Mouse (Mus musculus): ENCODE measurements at regions not wholly inside any gene's neighbourhood (a gene's known extent, or its start where the extent isn't known, plus 50 kb on each side); places are given as distances from the start of the nearest gene placed in this dataset.

DNA sequence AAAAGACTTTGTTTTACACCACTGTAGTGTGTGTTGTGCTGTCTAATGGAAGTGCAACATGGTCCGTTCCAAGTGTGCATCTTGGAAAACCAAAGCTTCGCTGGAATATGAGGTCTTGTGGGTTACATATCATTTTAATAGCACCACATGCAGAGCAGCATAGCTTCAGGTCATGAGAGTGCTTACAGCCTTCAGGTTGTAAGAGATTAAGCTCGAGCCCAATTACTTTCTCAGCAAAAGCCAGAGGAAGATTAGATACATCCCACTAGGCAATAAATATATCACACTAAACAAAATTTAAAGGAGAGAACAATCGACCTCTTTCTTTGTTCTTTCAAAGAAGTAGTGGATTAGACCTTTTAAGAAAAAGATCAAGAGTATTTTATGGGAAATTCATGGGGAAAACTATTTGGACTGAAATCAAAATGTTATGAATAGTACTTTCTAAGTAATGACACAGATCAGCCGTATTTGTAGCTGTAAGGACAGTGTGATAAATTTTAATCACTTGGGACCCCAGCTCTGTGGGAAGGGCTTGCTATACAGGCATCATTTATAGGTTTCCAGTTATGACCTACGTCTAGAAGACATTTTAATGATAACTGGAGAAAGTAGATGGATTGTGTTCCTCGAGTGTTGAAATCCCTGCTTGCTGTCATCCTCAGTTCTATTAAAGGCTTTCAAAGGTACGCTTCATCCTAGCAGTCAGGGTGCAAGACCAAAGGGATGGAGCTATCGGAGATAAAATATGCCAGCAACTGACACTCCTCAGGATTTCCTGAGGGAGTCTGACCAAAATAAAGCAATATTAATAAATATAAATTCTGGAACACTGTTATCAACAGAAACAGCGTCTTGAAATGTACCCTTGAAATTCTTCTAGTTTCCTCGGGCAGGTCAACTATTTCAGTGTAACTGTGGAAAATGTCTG, 101.3 kb upstream of the Tcf21 start:
- intact Hi-C loops (cut with DNase I), result no loop called here

DNA sequence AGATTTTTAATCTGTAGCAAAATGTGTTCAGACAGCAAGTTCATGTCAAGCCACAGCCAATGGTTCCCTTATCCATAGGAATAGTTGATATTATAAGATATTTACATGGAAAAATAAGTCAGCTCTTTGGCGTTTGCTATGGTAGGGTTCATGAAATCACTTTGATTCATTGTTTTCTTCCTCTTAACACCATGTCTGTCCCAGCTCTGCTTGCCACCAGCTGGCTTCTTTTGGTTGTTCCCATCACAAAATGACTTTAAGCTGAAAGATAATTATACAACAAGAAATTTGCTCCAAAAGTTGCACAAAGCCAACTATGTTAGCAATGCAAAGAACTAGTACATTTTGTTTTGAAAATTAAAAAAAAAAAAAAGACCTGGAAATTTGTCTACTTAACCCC, 99.9 kb upstream of the Tcf21 start:
- intact Hi-C loops (cut with DNase I), result no loop called here
- no peak for DNase-seq (ENCODE audit: low spot score in 2 of 2)

More for the DNA sequence above, 101.3 kb upstream of the Tcf21 start:
- DNase-seq (ENCODE audit: low spot score in 2 of 2), result no peak

DNA sequence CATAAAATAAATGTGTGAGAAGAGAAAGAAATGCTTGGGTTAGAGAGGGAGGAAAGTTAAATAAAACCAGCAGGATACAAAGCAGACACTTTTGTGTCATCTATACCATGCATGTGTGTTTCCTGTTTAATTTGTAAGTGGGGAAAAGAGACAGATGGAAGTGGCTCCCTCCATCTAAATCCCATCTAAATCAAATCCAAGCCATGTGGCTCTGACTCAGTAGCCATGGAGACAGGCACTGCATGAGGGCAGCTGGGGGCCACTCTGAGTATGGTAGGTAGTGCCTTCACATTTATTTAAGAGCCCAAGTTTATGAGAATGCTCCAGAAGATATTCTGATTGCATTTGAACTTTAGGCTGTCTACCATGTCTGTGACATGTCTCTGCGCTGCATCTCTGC, 97.8 kb upstream of the Tcf21 start:
- peak in 1 of 2 experiments; percentile 8 for DNase-seq (ENCODE audit: low spot score in 2 of 2)
- intact Hi-C loops (cut with DNase I), result no loop called here

DNA sequence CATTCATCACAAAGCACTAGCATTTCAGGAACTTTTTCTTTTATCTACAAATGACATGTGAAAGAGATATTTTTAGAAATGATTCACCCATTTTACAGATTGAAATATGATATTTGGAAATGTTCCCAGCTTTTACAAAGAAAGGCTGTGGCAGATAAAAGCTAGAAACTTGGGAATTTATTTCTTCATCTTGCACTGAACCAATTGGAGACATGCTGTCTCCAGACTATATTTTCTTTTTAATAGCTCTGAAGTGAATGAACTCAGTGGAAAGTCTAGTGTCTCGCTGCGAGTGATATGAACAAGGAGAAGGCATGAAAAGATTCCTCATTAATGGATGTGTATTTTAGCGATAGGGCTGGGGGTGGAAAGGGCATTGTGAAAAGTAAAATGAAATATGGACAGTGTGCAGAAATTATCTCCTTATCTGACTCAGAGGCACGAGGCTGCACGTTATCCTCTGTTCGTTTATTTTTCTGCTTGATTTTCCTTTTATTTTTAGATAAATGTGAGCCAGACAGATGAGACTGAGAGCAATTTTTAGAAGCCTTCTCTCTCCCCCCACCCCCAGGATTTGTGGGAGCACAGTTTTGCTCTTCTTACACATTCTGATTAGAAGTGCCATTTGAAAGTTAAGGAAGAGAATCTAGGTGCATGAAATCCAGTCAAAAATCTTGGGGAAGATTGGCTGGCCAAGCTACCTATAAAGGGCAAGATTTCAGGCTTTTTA, 96.0 kb upstream of the Tcf21 start:
- intact Hi-C loops (cut with DNase I), result no loop called here
- DNase-seq (ENCODE audit: low spot score in 2 of 2), result peak in 1 of 2 experiments; percentile 19

DNA sequence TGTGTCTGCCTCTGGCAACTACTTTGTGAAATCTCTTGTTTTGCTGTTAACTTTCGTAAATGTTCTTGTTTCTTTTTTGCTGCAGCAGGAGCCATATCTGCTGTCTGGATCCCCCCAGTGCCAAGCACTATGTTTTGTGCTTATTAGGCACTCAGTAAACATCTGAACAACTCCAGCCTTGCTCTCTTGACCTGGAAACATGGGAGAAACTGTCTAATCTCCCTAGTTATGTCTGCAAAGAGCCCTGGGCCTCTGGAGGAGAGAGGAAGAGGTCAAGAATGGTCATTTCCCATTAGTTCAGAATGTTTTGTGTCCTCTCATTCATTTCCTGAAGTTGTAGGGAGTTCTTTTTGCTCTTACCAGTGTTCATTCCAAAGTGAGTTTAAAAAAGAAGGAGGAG, 93.1 kb upstream of the Tcf21 start:
- DNase-seq (ENCODE audit: low spot score in 2 of 2), result no peak

DNA sequence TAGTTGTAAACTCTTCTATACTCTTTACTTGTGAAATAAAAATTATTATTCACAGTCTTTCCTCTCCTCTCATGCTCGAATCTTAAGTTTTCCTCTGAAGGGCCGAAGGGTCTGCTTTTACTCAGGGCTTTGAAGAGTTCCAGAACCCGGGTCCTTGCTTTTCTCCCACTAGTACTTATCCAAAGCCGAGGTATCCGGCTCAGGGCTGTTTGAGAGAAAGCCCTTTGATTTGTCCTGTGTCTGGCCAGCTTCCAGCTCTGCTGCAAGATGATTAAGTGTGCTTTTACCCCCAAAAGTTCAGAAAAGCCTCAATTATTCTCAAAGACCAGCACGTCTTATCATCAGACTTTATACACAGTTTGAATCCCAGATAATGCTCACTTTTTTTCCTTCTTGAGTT, 88.7 kb upstream of the Tcf21 start:
- intact Hi-C loops (cut with DNase I), result no loop called here
- no peak for DNase-seq (ENCODE audit: low spot score in 2 of 2)

More for the DNA sequence above, 93.1 kb upstream of the Tcf21 start:
- intact Hi-C loops (cut with DNase I), result no loop called here

DNA sequence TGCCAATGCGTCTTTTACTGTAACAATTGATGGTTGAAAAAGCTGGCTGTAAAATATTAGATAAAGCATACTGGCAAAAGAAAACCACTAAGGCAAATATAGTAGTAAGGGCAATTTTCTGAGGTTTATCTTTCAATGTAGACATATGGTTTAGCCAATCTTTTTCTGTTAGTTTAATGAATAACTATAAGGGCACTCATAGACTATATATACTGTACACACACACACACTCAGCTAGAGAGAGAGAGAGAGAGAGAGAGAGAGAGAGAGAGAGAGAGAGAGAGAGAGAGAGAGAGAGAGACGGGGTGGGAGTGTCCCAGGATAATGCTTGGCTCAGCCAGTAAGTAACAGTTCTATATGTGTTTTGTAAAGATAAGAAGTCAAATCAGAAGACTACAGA, 85.3 kb upstream of the Tcf21 start:
- intact Hi-C loops (cut with DNase I), result no loop called here

DNA sequence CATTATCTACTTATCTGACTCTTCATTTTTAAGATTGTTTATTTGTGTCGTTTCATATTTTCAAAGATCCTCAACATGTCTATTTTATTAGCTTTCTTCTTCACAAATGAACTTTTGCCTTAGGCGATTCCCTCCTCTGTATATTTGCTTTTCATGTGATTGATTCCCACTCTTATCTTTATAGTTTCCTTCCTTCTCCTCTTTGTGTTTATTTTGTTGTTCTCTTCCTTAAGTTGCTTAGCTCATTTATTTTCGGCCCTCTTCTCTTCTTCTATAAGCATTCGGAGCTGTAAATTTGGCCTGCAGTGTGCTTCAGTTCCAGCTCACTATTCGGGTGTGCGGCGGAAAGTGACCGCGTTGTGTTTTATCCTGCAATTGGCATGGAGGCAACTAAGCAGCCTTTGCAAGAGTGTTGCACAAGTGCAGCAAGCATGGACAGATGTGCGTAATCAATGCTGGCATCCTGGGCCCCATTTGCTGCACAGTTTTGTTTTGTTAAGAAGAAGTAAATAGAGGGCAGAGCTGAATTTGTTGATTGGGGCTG, 73.5 kb upstream of the Tcf21 start:
- no peak for DNase-seq (ENCODE audit: low spot score in 2 of 2)
- intact Hi-C loops (cut with DNase I), result no loop called here

More for the DNA sequence above, 85.3 kb upstream of the Tcf21 start:
- no peak for DNase-seq (ENCODE audit: low spot score in 2 of 2)

DNA sequence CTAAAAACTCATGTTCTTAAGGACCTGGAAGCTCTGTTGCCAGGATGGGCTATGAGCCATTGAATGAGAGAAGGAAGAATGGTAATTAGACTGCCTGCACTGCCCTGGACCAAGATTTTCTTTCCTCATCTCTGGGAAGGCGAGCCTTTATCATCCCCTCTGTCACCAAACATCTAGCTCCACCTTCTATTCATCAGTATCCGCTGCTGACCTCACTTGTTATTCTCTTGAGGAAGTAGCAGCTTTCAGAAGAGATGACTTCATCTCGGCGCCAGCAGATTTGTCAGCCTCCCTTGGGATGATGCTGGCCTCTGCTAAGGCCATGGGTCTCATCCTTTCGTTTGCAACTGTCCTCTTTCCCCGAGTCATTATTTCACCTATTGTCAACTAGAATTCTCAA, 67.5 kb upstream of the Tcf21 start:
- intact Hi-C loops (cut with DNase I), result no loop called here
- DNase-seq (ENCODE audit: low spot score in 2 of 2), result no peak

DNA sequence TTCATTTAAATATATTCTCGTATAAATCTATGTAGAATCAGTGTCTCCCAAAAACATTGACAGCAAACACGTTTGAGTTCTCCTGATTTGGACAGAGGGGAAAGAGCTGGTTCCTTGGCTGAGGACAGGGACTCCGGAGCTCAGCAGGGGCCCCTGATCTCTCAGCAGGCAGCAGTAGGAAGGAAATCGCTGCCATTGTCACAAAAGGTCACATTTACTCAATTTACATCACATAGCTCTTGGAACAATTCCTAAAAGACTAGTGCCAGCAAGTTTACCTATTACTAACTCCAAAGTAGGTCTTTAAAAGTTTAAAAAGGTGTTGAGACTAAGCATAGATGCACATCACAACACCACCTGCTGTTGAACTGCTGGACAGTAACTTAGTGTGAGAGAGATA, 59.7 kb upstream of the Tcf21 start:
- intact Hi-C loops (cut with DNase I), result no loop called here

DNA sequence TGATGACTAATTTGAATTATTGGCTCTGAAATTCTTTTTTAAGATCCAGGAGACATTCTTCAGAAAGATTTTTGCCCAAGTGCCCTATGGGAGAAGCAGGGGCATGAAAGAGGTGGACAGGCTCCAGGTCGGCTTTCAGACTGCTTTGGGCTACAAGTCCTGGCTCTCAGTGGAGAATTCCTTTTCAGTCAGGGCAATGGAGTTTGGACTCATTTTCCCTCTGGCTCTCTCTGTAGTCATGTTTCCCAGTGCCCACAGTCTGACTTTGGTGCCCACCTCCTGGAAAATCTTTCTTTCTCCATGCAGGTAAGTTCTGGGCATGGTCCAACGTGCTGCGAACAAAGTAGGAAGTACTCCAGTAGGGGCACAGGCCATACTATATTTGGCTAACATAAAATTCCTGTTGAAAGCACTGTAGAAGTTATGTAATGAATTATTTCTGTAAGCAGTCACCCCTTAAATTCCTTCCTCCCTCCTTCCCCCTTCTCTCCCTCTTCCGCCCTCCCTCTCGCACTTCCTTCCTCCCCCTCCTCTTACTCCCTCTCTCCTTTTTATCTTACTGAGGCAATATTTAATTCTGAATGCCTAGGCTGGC, 57.7 kb upstream of the Tcf21 start:
- DNase-seq (ENCODE audit: low spot score in 2 of 2), result no peak
- intact Hi-C loops (cut with DNase I), result no loop called here

More for the DNA sequence above, 59.7 kb upstream of the Tcf21 start:
- DNase-seq (ENCODE audit: low spot score in 2 of 2), result no peak

DNA sequence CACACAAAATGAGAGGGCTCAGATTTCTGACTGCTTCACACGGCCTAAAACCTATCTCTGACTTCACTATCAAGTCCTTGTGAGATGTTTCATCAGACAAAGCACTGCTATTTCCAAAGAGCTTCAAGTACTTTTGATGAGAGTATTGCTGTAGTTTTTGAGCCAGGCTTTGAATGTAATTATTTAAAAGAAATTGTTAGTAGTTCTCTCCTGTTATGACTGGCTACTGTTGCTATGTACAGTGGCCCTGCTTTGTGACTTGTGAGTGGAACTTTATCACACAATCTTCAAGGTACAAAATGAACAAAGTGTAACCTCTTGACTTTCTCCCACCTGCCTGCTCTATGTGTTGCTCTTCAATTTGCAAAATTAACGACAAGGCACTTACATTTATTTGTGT, 57.1 kb upstream of the Tcf21 start:
- intact Hi-C loops (cut with DNase I), result no loop called here
- DNase-seq (ENCODE audit: low spot score in 2 of 2), result no peak

DNA sequence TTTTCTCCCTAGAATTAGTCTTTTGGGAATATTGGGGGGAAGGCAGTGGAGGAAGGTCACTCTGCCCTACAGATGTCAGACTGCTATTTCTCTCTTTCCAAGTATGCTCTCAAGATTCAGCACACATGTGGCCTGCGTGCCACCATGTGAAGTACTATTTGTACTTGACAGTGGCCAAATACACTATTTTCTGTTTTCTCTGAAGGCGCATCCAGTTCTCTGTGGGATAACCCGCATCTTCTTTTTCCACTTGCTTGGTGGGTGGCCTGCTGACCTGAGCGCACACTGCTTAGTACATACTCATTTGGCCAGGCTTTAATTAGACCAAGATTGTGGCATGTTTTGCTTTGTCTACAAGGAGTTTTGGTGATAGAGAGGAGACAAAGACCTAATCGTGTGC, 55.7 kb upstream of the Tcf21 start:
- intact Hi-C loops (cut with DNase I), result no loop called here

DNA sequence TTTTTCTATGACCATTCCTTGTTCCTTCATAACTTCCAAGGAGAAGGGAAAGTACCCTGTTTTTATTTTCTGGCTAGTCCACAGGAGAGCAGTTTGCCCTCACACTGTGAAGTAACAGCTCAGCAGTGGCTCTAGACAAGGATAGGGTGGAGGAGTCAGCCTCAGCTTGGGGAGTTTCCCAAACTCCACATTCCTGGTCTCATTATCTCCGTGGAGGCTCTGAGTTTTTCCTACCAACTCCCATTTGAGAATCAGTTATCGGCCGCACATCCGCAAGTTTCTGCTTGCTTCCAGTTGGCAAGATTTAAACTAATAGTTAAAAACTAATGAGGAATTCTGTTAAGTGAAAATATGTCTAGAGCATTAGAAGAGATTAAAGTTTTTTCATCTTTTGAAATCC, 55.2 kb upstream of the Tcf21 start:
- intact Hi-C loops (cut with DNase I), result no loop called here

More for the DNA sequence above, 55.7 kb upstream of the Tcf21 start:
- no peak for DNase-seq (ENCODE audit: low spot score in 2 of 2)

More for the DNA sequence above, 55.2 kb upstream of the Tcf21 start:
- no peak for DNase-seq (ENCODE audit: low spot score in 2 of 2)

Measured in left cerebral cortex, postnatal 14 days (tissue).